Mouse (Mus musculus) thymus, adult 2 months (tissue): Measurements from ENCODE around the gene Rfx8.

ENCODE experiments used
- CTCF ChIP-seq: fragments of 200-500 bp; IDR thresholded peaks from 2 replicates; pipeline ENCODE4 v1.5.1; 2012; ENCODE audit warnings: mild to moderate bottlenecking, control low read depth, low read length, moderate library complexity, borderline replicate concordance; ENCODE audit not compliant: control insufficient read depth, poor library complexity, insufficient read depth; ENCODE audit errors: extremely low read depth
- POLR2A ChIP-seq: fragments of 200-500 bp; IDR thresholded peaks from 2 replicates; pipeline ENCODE4 v1.6.1; 2012; ENCODE audit warnings: mild to moderate bottlenecking, low read length, control low read depth, moderate library complexity; ENCODE audit not compliant: control insufficient read depth, poor library complexity, insufficient read depth; ENCODE audit errors: extremely low read depth

DNA sequence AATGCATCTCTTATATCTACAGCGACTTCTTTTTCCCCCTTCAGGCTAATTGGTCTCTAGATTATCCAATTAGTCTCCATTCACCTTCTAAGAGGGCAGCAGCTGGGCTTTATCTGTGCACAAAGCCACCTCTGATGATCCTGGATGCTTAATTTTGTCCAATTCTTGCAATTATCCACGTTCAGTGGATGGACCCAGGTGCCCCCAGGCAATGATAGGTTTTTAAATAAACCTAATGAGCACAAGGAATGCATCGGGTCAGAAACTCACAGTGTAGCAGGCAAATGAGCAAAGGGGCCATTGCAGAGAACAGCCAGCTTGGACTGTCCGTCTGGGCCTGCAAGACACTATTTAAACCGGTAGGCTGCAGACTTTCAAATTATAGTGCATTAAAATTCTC, 10.1 kb upstream of the Rfx8 start:
- TF ChIP-seq CTCF (no peak), POLR2A (no peak)
